Mouse (Mus musculus) forebrain, postnatal 0 days (tissue): Measurements from ENCODE around the gene Gpx5. TPM values are rescaled to one million over a fixed set of nuclear protein-coding genes. Genes with fewer than 3 reads are reported as not detected.

Experiments used
- ATAC-seq: fragments of 200-750 bp; cut with Nextera tagmentation; 2 replicates; pipeline ENCODE4 v1.8.0; 2017; ENCODE audit warnings: mild to moderate bottlenecking, moderate library complexity
- DNase-seq: peaks from one replicate; pipeline ENCODE4 v3.0.0-alpha.2; 2015
- H3K27ac ChIP-seq: fragments of 300-500 bp; sonication (generic); 2 replicates; pipeline ENCODE4 v1.5.1; 2014; ENCODE audit warnings: low read depth, mild to moderate bottlenecking, antibody characterized with exemption, low read length, moderate library complexity, mixed read lengths
- H3K27me3 ChIP-seq: fragments of 300-500 bp; sonication (generic); 2 replicates; pipeline ENCODE4 v1.6.1; 2014; ENCODE audit warnings: mild to moderate bottlenecking, low read length, mixed read lengths; ENCODE audit not compliant: insufficient read depth
- H3K36me3 ChIP-seq: fragments of 300-500 bp; sonication (generic); 2 replicates; pipeline ENCODE4 v1.6.1; 2014; ENCODE audit warnings: mild to moderate bottlenecking, moderate library complexity; ENCODE audit not compliant: insufficient read depth
- H3K4me1 ChIP-seq: fragments of 300-500 bp; sonication (generic); 2 replicates; pipeline ENCODE4 v1.6.1; 2014; ENCODE audit warnings: antibody characterized with exemption; ENCODE audit not compliant: insufficient read depth
- H3K4me2 ChIP-seq: fragments of 300-500 bp; sonication (generic); 2 replicates; pipeline ENCODE4 v1.6.1; 2014; ENCODE audit warnings: low read depth, mild to moderate bottlenecking, moderate library complexity
- H3K4me3 ChIP-seq: fragments of 300-500 bp; sonication (generic); 2 replicates; pipeline ENCODE4 v1.5.1; 2014; ENCODE audit warnings: low read depth, low read length, mixed read lengths
- H3K9ac ChIP-seq: fragments of 300-500 bp; sonication (generic); 2 replicates; pipeline ENCODE4 v1.6.1; 2014; ENCODE audit warnings: mild to moderate bottlenecking
- H3K9me3 ChIP-seq: fragments of 300-500 bp; sonication (generic); 2 replicates; pipeline ENCODE4 v1.6.1; 2016; ENCODE audit warnings: low read length
- CTCF ChIP-seq: sonication (generic); IDR thresholded peaks from 2 replicates; pipeline ENCODE4 v1.5.1; 2016; ENCODE audit warnings: antibody characterized with exemption, control low read depth, low read depth
- WGBS: fragments of 180-500 bp; shearing (Covaris S2); extraction: QIAGEN DNeasy Blood & Tissue Kit; methylation state at CpG from one replicate; pipeline ENCODE4 v1.1.7; 2014; 5-methylcytosine and 5-hydroxymethylcytosine counted together
- polyA plus RNA-seq: library from polyadenylated mRNA; unstranded; fragments of >200 nt; fragmentation: Nextera tagmentation; extraction: Ambion mirVana; gene quantifications from 2 replicates; pipeline ENCODE4 v1.2.1, GENCODE M21; 2015
- total RNA-seq: library from RNA; depleted of rRNA; stranded (reverse); fragments of >200 nt; gene quantifications from 2 replicates; pipeline ENCODE4 v1.2.3, GENCODE M21; 2014; rRNA removed

The Gpx5 gene
- total and polyA plus RNA-seq, 2 experiments from 2014 or later: not detected

- H3K36me3 ChIP-seq: no peaks in the 10 kb centered on the region
- DNase-seq: no peak
- no peak overlapping the region for H3K4me2 ChIP-seq
- no peak for TF ChIP-seq CTCF
- H3K27ac ChIP-seq: no peak overlapping the region
- H3K9me3 ChIP-seq: no peaks in the 10 kb centered on the region
- H3K9ac ChIP-seq: no peak overlapping the region
- no peaks in the 10 kb centered on the region for H3K4me1 ChIP-seq
- no peak overlapping the region for H3K4me3 ChIP-seq
- no peak for ATAC-seq
- WGBS: 74% methylated on average over 2 of the region's 2 CpGs
- H3K27me3 ChIP-seq: no peaks in the 10 kb centered on the region
These were observed 55.8 kb downstream of the Gpx5 start for GRCm38 (mm10) chr13:21236714-21237113.

Other genes starting within 250 kb of the Gpx5 start
- gene Olfr1370, start 217.8 kb downstream of the Gpx5 start, total RNA-seq: not detected in 2 replicates
- not detected in 2 replicates for gene Olfr1370, start 217.8 kb downstream of the Gpx5 start, polyA plus RNA-seq
- gene Olfr1369-ps1, start 181.2 kb downstream of the Gpx5 start, total RNA-seq: not detected in 2 replicates
- gene Olfr1369-ps1, start 181.2 kb downstream of the Gpx5 start, polyA plus RNA-seq: not detected in 2 replicates
- gene Olfr263, start 163.1 kb downstream of the Gpx5 start, total RNA-seq: not detected in 2 replicates
- gene Olfr263, start 163.1 kb downstream of the Gpx5 start, polyA plus RNA-seq: not detected in 2 replicates
- not detected in 2 replicates for gene Olfr1368, start 146.9 kb downstream of the Gpx5 start, total RNA-seq
- gene Olfr1368, start 146.9 kb downstream of the Gpx5 start, polyA plus RNA-seq: not detected in 2 replicates
- gene Trim27, start 113.3 kb downstream of the Gpx5 start, total RNA-seq: 81.7 and 90.9 TPM in 2 replicates
- gene Trim27, start 113.3 kb downstream of the Gpx5 start, polyA plus RNA-seq: 72.7 and 85.3 TPM in 2 replicates
- 0.15 TPM in 1 of 2 replicates, not detected in the other for gene Gpx6, start 19.4 kb upstream of the Gpx5 start, total RNA-seq
- gene Gpx6, start 19.4 kb upstream of the Gpx5 start, polyA plus RNA-seq: 0.11 and 0.14 TPM in 2 replicates
- gene Olfr1367, start 54.2 kb upstream of the Gpx5 start, total RNA-seq: not detected in 2 replicates
- not detected in 2 replicates for gene Olfr1367, start 54.2 kb upstream of the Gpx5 start, polyA plus RNA-seq
- gene Zscan12, start 70.1 kb upstream of the Gpx5 start, total RNA-seq: 10.4 and 11.5 TPM in 2 replicates
- gene Zscan12, start 70.1 kb upstream of the Gpx5 start, polyA plus RNA-seq: 7.2 and 8.1 TPM in 2 replicates
- gene Zkscan3, start 110.0 kb upstream of the Gpx5 start, total RNA-seq: 51.8 and 54.0 TPM in 2 replicates
- 42.2 and 45.6 TPM in 2 replicates for gene Zkscan3, start 110.0 kb upstream of the Gpx5 start, polyA plus RNA-seq
- 2.3 and 4.7 TPM in 2 replicates for gene Pgbd1, start 148.3 kb upstream of the Gpx5 start, total RNA-seq
- 0.83 and 1.5 TPM in 2 replicates for gene Pgbd1, start 148.3 kb upstream of the Gpx5 start, polyA plus RNA-seq
- 25.2 and 27.1 TPM in 2 replicates for gene Zscan26, start 161.0 kb upstream of the Gpx5 start, total RNA-seq
- gene Zscan26, start 161.0 kb upstream of the Gpx5 start, polyA plus RNA-seq: 10.9 and 16.7 TPM in 2 replicates
- 0.69 and 1.3 TPM in 2 replicates for gene Nkapl, start 175.8 kb upstream of the Gpx5 start, total RNA-seq
- 1.8 and 2.7 TPM in 2 replicates for gene Nkapl, start 175.8 kb upstream of the Gpx5 start, polyA plus RNA-seq
- 8.9 and 9.3 TPM in 2 replicates for gene Zkscan4, start 186.2 kb upstream of the Gpx5 start, total RNA-seq
- gene Zkscan4, start 186.2 kb upstream of the Gpx5 start, polyA plus RNA-seq: 4.2 and 6.1 TPM in 2 replicates
- 1.5 TPM in 1 of 2 replicates, not detected in the other for gene Gm10065, start 186.7 kb upstream of the Gpx5 start, total RNA-seq
- not detected in 2 replicates for gene Gm10065, start 186.7 kb upstream of the Gpx5 start, polyA plus RNA-seq
- gene AK157302, start 202.5 kb upstream of the Gpx5 start, total RNA-seq: 0.14 and 0.31 TPM in 2 replicates
- gene AK157302, start 202.5 kb upstream of the Gpx5 start, polyA plus RNA-seq: 0.42 and 0.54 TPM in 2 replicates
- gene Gm11273, start 208.7 kb upstream of the Gpx5 start, total RNA-seq: 5.9 and 7.1 TPM in 2 replicates
- gene Gm11273, start 208.7 kb upstream of the Gpx5 start, polyA plus RNA-seq: 5.8 and 11.0 TPM in 2 replicates
- gene Zkscan8, start 238.4 kb upstream of the Gpx5 start, total RNA-seq: 7.8 and 9.5 TPM in 2 replicates
- 1.3 and 2.2 TPM in 2 replicates for gene Zkscan8, start 238.4 kb upstream of the Gpx5 start, polyA plus RNA-seq